Mouse (Mus musculus): ENCODE results near the gene Kyat3. TPM values are rescaled to one million over a fixed set of nuclear protein-coding genes. Genes with fewer than 3 reads are reported as not detected.

Gene Kyat3
- polyA plus RNA-seq, 1 experiment from 2014 or later = 13.1 TPM

- Histone ChIP-seq H3K4me1 (0 out of 2 replicates have a peak, but pooled peaks cover 4% of the 10 kb centered on the region), H3K4me3 (no peak overlapping the region), H3K9me3 (replicated peaks) (no peaks in the 10 kb centered on the region), H3K27ac (no peak overlapping the region), H3K27me3 (ENCODE audit: low read depth, poor library complexity, severe bottlenecking) (no peaks in the 10 kb centered on the region), H3K36me3 (no peaks in the 10 kb centered on the region)
- 90% methylated on average over 7 of the region's 7 CpGs for WGBS
- DNase-seq (ENCODE audit: low spot score) = no peak
These were observed 57.7 kb downstream of the Kyat3 start for GRCm38 (mm10) chr3:142758593-142758992.

GRCm38 (mm10) chr3:142760356-142760755 lies 59.5 kb downstream of the Kyat3 start:
- WGBS = 69% methylated on average over 6 of the region's 6 CpGs
- no peak for DNase-seq (ENCODE audit: low spot score)
- Histone ChIP-seq H3K27me3 (ENCODE audit: low read depth, poor library complexity, severe bottlenecking) (no peaks in the 10 kb centered on the region), H3K4me1 (0 out of 2 replicates have a peak, but pooled peaks cover 4% of the 10 kb centered on the region), H3K4me3 (no peak overlapping the region), H3K36me3 (no peaks in the 10 kb centered on the region), H3K9me3 (replicated peaks) (no peaks in the 10 kb centered on the region), H3K27ac (no peak overlapping the region)

- no peaks in the 10 kb centered on the region for H3K36me3 ChIP-seq
- DNase-seq (ENCODE audit: low spot score) = peak; percentile 97
- H3K4me1 ChIP-seq = peaks cover 16% of the 10 kb centered on the region
- no peaks in the 10 kb centered on the region for H3K9me3 ChIP-seq (replicated peaks)
- H3K27ac ChIP-seq = peak within 1 kb of the TSS; percentile 96
- no peaks in the 10 kb centered on the region for H3K27me3 ChIP-seq (ENCODE audit: low read depth, poor library complexity, severe bottlenecking)
- under 1% methylated on average over 64 of the region's 64 CpGs for WGBS
- peak within 1 kb of the TSS; percentile 87 for H3K4me3 ChIP-seq
These were observed 64.3 kb downstream of the Kyat3 start, which contains the start of gene Gtf2b for GRCm38 (mm10) chr3:142764995-142765777. Gene Gtf2b (plus strand): TSS chr3:142765045.

GRCm38 (mm10) chr3:142765778-142766165 lies 64.9 kb downstream of the Kyat3 start:
- Histone ChIP-seq H3K36me3 (peaks cover 5% of the 10 kb centered on the region), H3K9me3 (replicated peaks) (no peaks in the 10 kb centered on the region), H3K27me3 (ENCODE audit: low read depth, poor library complexity, severe bottlenecking) (no peaks in the 10 kb centered on the region), H3K27ac (peak overlapping the region; percentile 96), H3K4me3 (peak overlapping the region; percentile 87), H3K4me1 (peaks cover 16% of the 10 kb centered on the region)
- no peak for DNase-seq (ENCODE audit: low spot score)
- WGBS = 27% methylated on average over 10 of the region's 10 CpGs

GRCm38 (mm10) chr3:142768498-142768897 lies 67.6 kb downstream of the Kyat3 start:
- Histone ChIP-seq H3K27me3 (ENCODE audit: low read depth, poor library complexity, severe bottlenecking) (no peaks in the 10 kb centered on the region), H3K36me3 (peaks cover 32% of the 10 kb centered on the region), H3K9me3 (replicated peaks) (no peaks in the 10 kb centered on the region), H3K4me3 (no peak overlapping the region), H3K4me1 (peaks cover 16% of the 10 kb centered on the region), H3K27ac (no peak overlapping the region)
- no peak for DNase-seq (ENCODE audit: low spot score)
- WGBS = 96% methylated on average over 6 of the region's 6 CpGs

- Histone ChIP-seq H3K4me3 (no peak overlapping the region), H3K27ac (no peak overlapping the region), H3K36me3 (peaks cover 48% of the 10 kb centered on the region), H3K9me3 (replicated peaks) (no peaks in the 10 kb centered on the region), H3K4me1 (peaks cover 16% of the 10 kb centered on the region), H3K27me3 (ENCODE audit: low read depth, poor library complexity, severe bottlenecking) (no peaks in the 10 kb centered on the region)
- no peak for DNase-seq (ENCODE audit: low spot score)
- 65% methylated on average over 1 of the region's 1 CpGs for WGBS
These were observed 69.7 kb downstream of the Kyat3 start for GRCm38 (mm10) chr3:142770518-142770917.

- H3K9me3 ChIP-seq (replicated peaks) = no peaks in the 10 kb centered on the region
- no peak overlapping the region for H3K27ac ChIP-seq
- H3K4me3 ChIP-seq = no peak overlapping the region
- WGBS = 82% methylated on average over 4 of the region's 4 CpGs
- DNase-seq (ENCODE audit: low spot score) = no peak
- peaks cover 72% of the 10 kb centered on the region for H3K36me3 ChIP-seq
- H3K27me3 ChIP-seq (ENCODE audit: low read depth, poor library complexity, severe bottlenecking) = no peaks in the 10 kb centered on the region
- no peaks in the 10 kb centered on the region for H3K4me1 ChIP-seq
These were observed 72.8 kb downstream of the Kyat3 start for GRCm38 (mm10) chr3:142773538-142774191.

GRCm38 (mm10) chr3:142777227-142777626 lies 76.4 kb downstream of the Kyat3 start:
- H3K4me1 ChIP-seq = no peaks in the 10 kb centered on the region
- H3K36me3 ChIP-seq = peaks cover 86% of the 10 kb centered on the region
- 91% methylated on average over 3 of the region's 3 CpGs for WGBS
- no peaks in the 10 kb centered on the region for H3K27me3 ChIP-seq (ENCODE audit: low read depth, poor library complexity, severe bottlenecking)
- DNase-seq (ENCODE audit: low spot score) = no peak
- no peaks in the 10 kb centered on the region for H3K9me3 ChIP-seq (replicated peaks)
- H3K4me3 ChIP-seq = no peak overlapping the region
- no peak overlapping the region for H3K27ac ChIP-seq

- H3K27me3 ChIP-seq (ENCODE audit: low read depth, poor library complexity, severe bottlenecking) = no peaks in the 10 kb centered on the region
These were observed 85.7 kb downstream of the Kyat3 start for GRCm38 (mm10) chr3:142786423-142787072.

GRCm38 (mm10) chr3:142795587-142795986 lies 94.7 kb downstream of the Kyat3 start:
- Histone ChIP-seq H3K4me1 (no peaks in the 10 kb centered on the region), H3K27me3 (ENCODE audit: low read depth, poor library complexity, severe bottlenecking) (no peaks in the 10 kb centered on the region), H3K36me3 (peaks cover 96% of the 10 kb centered on the region), H3K9me3 (replicated peaks) (no peaks in the 10 kb centered on the region), H3K27ac (no peak overlapping the region), H3K4me3 (no peak overlapping the region)
- 95% methylated on average over 3 of the region's 3 CpGs for WGBS
- DNase-seq (ENCODE audit: low spot score) = no peak

More at GRCm38 (mm10) chr3:142786423-142787072, 85.7 kb downstream of the Kyat3 start:
- Histone ChIP-seq H3K27ac (no peak overlapping the region), H3K9me3 (replicated peaks) (no peaks in the 10 kb centered on the region), H3K36me3 (peaks cover 91% of the 10 kb centered on the region), H3K4me1 (no peaks in the 10 kb centered on the region), H3K4me3 (no peak overlapping the region)
- 65% methylated on average over 2 of the region's 2 CpGs for WGBS
- no peak for DNase-seq (ENCODE audit: low spot score)

All from limb, embryonic 10.5 days (tissue).